Mouse (Mus musculus) brain, adult 2 months (tissue): ENCODE measurements around the gene Ppcdc.

ENCODE experiments used
- DNase-seq: peaks from one replicate; pipeline ENCODE4 v3.0.0; 2011; ENCODE audit warnings: low read depth, low spot score

The Ppcdc gene

GRCm38 (mm10) chr9:57439522-57440295 lies at the start of gene Ppcdc:
Gene Ppcdc, minus strand, starts transcription at chr9:57440124.
- DNase-seq, result peak; percentile 99

DNA sequence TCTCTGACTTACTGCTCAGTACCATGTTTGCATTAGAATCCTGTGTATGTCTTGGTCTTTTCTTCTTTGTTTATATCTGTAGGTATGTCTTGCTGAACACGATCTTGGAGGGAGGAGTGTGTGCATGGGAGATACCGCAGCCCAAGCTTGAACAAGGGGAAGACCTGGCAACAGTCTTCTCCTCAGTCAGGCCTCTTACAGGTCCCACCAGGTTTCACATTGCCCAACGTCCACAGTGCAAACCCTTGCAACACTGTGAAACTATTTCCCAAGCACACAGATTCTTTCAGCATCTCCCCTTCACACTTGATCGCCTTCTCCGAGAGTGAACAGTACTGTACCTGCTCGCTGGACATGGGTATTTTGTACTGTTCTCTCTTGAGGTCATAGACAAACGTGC lies 47.9 kb upstream of the Ppcdc start:
- no peak for DNase-seq

GRCm38 (mm10) chr9:57485774-57486173 lies 45.9 kb upstream of the Ppcdc start:
- DNase-seq, result peak; percentile 94

DNA sequence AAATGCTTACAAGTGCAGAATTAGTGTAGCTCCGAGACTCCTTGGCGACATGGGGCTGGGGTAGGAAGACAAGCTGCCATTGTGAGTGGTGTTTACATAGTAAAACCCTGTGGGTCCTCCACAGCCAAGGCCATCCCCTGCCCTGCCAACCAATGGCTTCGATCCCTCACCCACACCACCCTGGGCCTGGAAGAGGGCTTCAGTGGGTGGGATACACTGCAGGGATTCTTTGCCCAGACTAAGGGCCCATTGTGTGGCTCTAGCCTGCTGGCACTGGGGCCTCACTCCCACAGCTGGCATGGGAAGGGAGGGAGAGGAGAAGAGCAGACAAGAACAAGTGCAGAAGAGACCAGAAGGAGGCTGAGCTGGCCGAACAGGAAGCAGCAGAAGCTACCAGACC lies 29.0 kb upstream of the Ppcdc start:
- peak; percentile 95 for DNase-seq

GRCm38 (mm10) chr9:57467896-57468549 lies 28.1 kb upstream of the Ppcdc start, which contains the start of gene Scamp5:
Gene Scamp5, minus strand, starts transcription at chr9:57468060.
- DNase-seq, result peak; percentile 98

GRCm38 (mm10) chr9:57467271-57467771 lies 27.4 kb upstream of the Ppcdc start:
- DNase-seq, result peak; percentile 79

DNA sequence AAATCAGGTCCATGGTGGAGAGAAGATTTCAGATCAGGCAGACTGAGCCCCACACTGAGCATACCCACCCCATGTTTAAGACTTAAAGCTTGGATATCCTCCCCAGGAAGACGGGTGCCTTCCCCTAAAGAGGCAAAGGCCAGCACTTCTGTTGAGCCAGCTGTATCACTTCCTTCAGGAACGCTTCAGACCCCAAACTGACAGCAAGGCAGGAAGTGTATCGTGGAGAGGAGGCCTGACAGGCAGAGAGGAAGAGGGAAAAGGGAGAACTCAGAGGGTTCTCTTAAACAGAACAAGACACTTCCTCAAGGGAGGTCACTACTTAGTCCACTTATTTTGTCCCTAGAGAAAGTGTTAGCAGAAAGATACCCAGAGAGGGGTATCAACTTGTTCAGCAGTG lies 26.2 kb upstream of the Ppcdc start:
- DNase-seq, result peak; percentile 34

- DNase-seq, result no peak
Observed at GRCm38 (mm10) chr9:57462866-57463265, 22.9 kb upstream of the Ppcdc start.

DNA sequence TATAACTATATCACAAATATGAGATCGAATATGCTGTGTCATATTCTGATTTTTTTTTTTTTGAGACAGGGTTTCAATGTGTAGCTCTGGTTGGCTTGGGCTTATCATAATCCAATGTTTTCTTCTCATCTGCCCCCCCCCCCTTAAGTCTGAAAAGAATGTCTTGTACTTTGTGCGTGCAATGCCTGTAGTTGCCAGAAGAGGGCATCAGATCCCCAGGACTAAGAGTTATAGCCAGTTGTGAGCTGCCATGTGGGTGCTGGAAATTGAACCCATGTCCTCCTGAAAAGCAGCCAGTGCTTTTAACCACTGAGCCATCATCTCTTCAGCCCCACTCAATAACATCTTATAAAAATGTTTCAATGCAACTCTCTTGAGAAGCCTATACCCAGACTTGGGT lies 19.8 kb upstream of the Ppcdc start:
- DNase-seq, result no peak

GRCm38 (mm10) chr9:57453516-57453915 lies 13.6 kb upstream of the Ppcdc start:
- DNase-seq, result no peak

DNA sequence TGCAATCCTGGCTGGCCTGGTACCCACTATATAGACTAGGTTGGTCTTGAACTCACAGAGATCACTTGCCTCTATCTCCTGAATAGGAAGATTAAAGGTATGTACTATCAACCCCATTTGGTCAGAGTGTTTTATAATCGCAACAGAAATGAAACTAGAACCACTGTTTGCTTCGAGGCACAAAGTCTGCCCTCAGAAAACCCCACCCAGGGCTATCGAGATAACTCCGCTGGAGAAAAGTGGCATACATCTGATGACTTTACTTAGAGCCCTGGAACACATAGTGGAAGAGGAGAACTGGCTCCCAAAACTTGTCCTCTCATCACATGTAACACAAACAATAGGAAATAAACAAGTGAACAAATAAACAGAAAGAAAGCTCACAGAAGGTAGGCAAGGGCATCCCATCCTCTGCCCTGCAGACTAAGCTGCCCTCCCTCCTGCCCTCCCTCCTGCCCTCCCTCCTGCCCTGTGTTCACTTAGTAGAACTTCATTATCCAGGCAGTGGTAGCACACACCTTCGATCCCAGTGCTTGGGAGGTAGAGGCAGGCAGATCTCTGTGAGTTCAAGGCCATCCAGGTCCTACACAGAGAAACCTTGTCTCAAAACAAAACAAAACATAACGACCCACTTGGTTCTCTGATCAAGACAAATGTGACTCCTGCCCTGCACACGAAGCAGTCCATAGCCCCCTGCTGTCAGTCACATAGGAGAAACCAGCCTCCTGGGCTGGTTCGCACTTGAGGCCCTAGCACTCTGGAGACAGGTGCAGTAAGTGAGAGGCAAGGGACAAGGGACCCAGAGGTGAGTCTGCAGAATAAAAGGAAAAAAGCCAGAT lies 12.9 kb upstream of the Ppcdc start:
- DNase-seq, result no peak

GRCm38 (mm10) chr9:57449715-57450114 lies 9.8 kb upstream of the Ppcdc start:
- DNase-seq, result no peak

- no peak for DNase-seq
Observed at GRCm38 (mm10) chr9:57440620-57441019, 696 bp upstream of the Ppcdc start.

- peak; percentile 32 for DNase-seq
Observed at GRCm38 (mm10) chr9:57439083-57439482, 841 bp downstream of the Ppcdc start.

DNA sequence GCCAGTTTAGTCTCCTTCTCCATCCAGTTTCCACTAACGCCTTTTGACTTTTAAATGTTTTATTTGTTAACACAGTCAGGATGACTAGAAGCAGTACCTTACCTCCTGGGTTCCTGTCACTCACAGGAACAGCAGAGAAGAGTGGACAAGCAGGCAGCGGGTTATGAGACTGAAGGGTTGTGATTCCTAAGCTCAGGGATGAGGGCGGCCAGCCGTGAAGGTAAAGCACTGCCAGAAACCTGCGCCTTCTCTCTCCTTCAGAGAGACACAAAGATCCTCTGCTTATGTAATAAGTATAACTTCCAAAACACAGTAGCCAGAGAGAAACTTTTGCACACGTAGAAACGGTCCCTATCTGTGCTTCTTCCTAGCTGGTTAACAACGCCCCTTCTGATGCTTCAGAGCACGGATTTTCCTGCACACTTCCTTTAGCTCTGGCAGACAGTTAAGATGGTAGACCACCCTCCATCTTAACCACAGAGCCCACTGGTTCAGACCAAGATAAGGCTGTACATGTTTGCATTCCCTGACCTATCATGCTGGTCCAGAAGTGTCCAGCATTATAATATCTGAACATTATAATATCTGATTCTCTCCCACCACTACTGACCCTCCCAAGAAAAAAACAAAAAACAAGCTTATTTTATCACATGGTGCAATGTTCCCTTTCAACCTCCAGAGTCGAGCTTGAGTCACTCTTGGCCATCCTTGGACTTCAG lies 1.9 kb downstream of the Ppcdc start:
- no peak for DNase-seq

DNA sequence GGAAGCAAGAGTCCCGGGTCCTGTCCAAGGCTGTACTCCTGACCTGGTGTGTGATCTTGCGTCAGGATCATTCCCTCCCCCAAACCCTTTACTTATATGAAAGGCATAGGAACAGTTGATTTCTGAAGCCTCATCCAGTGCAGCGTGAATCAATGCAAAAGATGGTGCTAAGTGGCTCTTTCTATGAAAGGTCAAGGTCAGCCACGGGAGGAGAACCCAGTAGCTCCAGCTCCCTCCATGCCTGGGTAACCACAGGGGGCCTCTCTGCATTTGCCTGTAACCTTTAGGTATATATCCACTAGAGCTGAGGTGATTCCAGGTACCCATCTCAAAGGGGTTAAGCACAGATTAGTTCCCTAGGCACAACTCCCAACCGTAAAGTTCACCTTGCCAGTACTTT lies 3.8 kb downstream of the Ppcdc start:
- no peak for DNase-seq

GRCm38 (mm10) chr9:57434405-57435165 lies 5.3 kb downstream of the Ppcdc start:
- DNase-seq, result no peak

DNA sequence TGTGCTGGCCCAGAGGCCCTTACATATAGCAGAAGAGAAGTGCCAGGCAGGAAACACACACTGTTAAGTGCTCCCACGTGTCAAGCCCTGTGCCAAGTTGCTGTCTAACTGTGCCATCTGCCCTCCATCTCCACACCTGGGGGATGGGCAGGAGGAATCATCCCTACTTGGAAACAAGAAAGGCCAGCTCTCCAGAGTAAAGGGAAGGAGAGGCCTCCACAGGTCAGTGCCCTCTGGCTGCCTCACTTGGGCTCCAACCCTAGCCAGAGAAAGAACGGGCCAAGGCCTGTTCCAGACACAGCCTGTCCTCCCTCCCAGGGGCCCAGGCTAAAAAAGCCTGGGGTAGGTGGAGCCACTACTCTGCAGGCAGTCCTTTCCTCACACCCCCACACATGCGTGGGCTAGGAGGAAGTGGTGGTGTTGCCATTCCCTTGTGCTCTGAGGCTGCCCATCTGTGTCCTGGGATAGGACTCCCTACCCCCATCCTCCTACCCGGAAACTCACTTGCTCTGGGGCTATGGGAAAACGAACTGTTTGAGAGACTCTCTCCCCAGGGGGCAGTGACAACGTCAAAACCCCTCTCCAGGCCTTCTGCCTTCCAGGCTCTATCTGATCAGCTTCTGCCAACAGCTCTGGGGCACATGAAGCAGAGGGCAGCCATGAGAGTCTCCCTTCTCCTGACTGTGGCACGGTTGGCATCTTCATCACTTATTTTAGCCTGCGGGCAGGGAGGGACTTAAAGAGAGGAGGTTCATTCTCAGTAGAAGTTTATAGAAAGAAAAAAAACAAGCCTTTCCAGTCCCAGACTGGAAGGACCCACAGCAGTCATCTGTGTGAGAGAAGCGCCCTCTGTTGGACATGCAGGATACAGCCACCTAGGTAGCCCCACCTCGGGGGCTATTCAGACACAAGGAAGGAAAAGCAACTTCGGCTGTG lies 6.6 kb downstream of the Ppcdc start:
- peak; percentile 92 for DNase-seq

DNA sequence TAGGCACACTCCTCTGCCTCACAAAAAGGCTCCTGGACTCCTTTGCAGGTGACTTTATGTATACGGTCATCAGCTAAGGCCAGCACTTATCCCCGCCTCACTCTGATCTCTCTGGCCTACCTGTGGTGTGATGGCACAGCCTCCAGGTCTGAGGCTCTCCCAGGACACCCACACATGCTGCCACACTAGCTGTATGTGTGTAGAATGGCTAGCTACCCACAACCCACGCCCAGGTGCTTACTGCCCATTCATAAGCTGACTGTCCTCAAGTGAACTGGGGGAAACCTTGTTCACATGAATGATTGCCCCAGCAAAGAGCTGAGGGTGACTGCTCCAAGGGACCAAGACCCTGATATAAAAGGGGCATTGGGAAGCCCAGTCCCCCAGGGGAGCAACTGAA lies 7.4 kb downstream of the Ppcdc start:
- no peak for DNase-seq

DNA sequence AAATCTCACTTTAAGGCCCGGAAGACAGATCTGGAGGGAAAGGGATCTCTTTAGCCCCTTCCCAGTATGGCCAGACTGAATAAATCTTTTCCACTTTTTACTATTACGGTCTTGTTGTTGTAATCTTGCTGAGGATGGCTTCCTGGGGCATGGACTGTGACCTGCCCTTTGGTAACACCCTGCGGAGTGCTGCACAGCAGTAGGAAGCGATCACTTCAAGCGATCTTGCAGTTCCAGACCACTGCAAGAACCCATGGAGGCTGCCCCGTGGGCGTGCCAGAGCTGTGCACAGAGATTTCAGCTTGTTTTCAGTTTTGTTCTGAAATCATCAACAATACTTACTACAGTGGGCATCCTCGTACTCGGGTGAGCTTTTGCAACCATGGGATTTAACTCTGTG lies 8.7 kb downstream of the Ppcdc start:
- DNase-seq, result no peak
